Mouse (Mus musculus): ENCODE data around the gene Ubqln4. TPM values are rescaled to one million over a fixed set of nuclear protein-coding genes. Genes with fewer than 3 reads are reported as not detected.

Gene Ubqln4
- polyA plus RNA-seq, 2 experiments: 17.9 to 22.7 TPM

DNA sequence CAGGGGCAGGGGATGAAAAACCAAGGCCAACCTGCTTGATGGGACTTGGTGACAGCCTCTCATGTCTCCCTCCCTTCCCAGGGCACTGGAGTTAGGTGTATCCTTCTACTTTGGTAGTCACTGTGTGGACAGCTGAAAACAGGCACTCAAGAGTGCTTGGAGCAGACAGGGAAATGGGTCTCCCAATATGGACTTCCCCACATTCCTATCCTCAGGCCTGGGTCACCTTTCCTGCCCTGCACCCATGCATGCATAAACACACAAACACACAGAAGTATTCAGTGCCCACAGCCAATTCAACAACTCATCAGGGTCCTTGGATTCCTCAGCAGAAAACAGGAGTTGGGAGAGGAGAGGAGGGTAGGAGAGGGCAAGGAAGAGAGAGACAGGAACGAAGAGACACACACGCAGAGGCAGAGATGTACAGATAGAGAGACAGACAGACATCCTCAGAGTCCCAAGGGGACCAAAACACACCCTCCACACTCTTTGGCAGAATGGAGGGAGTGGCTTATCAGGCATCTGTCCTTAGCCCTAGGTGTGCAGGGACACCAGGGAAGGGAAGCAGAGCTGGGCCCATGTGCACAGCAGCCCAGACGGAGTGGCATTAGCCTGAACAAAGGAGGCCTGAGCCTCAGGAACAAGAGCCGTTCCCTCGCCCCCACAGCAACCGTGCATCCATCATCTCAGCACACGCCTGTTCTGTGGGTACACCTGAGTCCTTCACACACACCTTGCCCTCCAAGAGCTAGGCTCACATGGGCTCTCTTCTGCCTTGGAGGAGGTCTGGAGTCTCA is 24.2 kb upstream of the Ubqln4 start:
- H3K9me3 ChIP-seq (ENCODE audit: control insufficient read depth, low read length): no peaks in the 10 kb centered on the region
- ATAC-seq (ENCODE audit: insufficient read depth) (no peak), DNase-seq (ENCODE audit: low read depth in 3 of 3, low spot score in 3 of 3) (no peak)
- WGBS (ENCODE audit: insufficient replicate concordance): 59% methylated on average over 7 of the region's 7 CpGs
- no peaks in the 10 kb centered on the region for H3K36me3 ChIP-seq (replicated peaks; ENCODE audit: control insufficient read depth, insufficient read depth, low read depth)
- H3K4me3 ChIP-seq (ENCODE audit: insufficient read depth in 1 of 2, low read depth in 2 of 2, low read length in 2 of 2): no peak overlapping the region
- peaks cover 2 to 8% of the 10 kb centered on the region in 2 experiments; a peak in 3 of 4 replicates for H3K4me1 ChIP-seq (replicated peaks; ENCODE audit: control insufficient read depth in 2 of 2, insufficient read depth in 2 of 2, low read length in 1 of 2)
- peaks cover 6% of the 10 kb centered on the region for H3K27me3 ChIP-seq (ENCODE audit: control insufficient read depth, insufficient read depth, low read length)
- no peak overlapping the region for H3K27ac ChIP-seq
- H3K4me2 ChIP-seq (ENCODE audit: low read depth): no peak overlapping the region
- no peak overlapping the region for H3K9ac ChIP-seq (replicated peaks)
- TF ChIP-seq EP300 (IDR thresholded peaks at IDR 0.05; ENCODE audit: low read depth): no peak
- TF ChIP-seq CTCF (IDR thresholded peaks at IDR 0.05; ENCODE audit: low read depth): no peak

DNA sequence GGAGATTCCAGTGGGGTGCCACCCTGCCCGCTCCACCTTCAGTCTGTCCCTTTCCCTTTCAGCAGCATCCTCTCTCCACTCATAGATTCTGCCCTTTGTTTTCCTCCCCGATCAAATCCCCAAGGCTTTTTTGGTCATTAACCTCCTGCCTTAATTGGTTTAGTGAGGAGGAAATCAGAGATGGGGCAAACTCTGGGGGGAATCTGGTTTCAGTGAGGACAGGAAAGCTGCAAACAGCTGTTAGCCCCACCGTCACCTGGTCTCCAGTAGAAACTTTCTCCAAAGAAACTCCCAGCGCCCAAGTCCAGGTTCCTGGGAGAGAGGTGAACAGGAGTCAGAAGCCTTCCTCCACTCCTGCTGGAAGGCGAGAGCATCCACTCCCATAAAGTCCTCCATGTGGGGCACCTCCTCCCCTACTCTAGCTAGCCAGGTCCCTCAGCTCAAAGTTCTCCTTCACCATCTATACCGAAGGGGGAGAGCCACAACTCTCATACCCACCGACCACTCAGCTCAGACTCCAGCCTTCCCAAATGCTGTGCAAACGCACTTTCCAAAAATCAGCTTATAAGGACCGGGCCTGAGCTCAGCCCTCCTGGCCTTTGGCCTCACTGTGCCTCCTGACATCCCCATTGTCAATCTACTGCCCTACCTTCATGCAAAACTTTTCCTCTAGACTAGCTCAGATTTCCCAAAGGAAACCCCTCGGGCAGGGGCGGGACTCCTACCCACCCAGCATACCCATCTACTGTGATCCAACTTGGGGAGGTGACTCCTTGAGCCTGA is 23.3 kb upstream of the Ubqln4 start:
- Histone ChIP-seq H3K27ac (no peak overlapping the region), H3K9ac (replicated peaks) (0 out of 2 replicates have a peak overlapping the region, but pooled peaks have one; percentile 31), H3K36me3 (replicated peaks; ENCODE audit: control insufficient read depth, insufficient read depth, low read depth) (no peaks in the 10 kb centered on the region), H3K27me3 (ENCODE audit: control insufficient read depth, insufficient read depth, low read length) (peaks cover 6% of the 10 kb centered on the region), H3K9me3 (ENCODE audit: control insufficient read depth, low read length) (no peaks in the 10 kb centered on the region), H3K4me2 (ENCODE audit: low read depth) (peak overlapping the region; percentile 99), H3K4me1 (replicated peaks; ENCODE audit: control insufficient read depth in 2 of 2, insufficient read depth in 2 of 2, low read length in 1 of 2) (peaks cover 2 to 8% of the 10 kb centered on the region in 2 experiments; a peak in 3 of 4 replicates), H3K4me3 (ENCODE audit: insufficient read depth in 1 of 2, low read depth in 2 of 2, low read length in 2 of 2) (peak overlapping the region in 1 of 2 experiments; percentile 77; a peak in 1 of 4 replicates)
- 40% methylated on average over 11 of the region's 11 CpGs for WGBS (ENCODE audit: insufficient replicate concordance)
- TF ChIP-seq CTCF (IDR thresholded peaks at IDR 0.05; ENCODE audit: low read depth) (no peak), EP300 (IDR thresholded peaks at IDR 0.05; ENCODE audit: low read depth) (no peak)
- ATAC-seq (ENCODE audit: insufficient read depth): no peak
- DNase-seq (ENCODE audit: low read depth in 3 of 3, low spot score in 3 of 3): no peak

DNA sequence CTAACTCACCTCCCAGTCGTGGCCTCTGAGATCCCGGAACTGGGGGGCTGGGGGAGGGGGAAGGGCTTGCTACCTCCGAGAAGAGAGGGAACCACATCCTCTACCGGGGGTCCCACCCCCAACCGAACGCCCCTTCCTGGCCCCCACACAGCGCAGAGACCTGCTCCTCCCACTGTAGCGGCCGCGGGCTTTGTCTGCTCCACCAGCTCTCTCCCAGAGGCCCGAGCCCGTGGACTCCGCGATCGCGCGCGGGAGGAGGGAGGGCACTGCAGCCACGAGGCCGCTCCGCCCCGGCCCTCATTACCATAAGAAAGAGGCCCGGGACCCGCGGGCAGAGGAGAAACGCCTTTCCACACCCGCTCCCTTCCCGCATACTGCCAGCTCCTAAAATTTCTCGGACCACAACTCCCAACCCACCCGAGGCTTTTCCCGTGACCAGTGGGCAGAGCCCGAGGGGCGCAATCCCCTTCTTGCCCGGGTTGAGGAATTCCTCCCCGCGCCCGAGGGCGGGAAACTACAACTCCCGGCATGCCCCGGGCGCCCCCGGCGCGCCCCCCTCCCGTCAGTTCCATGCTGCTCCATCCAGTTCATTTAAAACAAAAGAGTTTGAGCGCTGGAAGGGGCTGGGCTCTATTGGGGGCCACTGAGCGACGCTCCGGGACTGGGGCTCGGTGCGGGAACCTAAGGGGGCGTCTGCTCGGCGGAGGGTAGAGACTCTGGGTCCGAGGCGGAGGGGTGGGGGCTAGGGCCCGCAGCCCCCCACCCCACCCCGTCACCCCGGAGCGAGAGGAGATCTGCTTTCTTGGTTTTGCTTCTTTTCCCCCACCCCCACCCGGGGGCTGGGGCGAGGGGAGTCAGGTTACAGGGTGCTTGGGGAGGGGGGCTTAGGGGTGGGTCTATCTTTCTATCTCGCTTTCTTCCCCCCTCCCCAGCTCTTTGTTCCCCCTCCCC is 21.9 kb upstream of the Ubqln4 start:
- Histone ChIP-seq H3K27ac (no peak overlapping the region), H3K4me3 (ENCODE audit: insufficient read depth in 1 of 2, low read depth in 2 of 2, low read length in 2 of 2) (peak overlapping the region; percentile 77 to 92), H3K9ac (replicated peaks) (peak overlapping the region; percentile 64), H3K9me3 (ENCODE audit: control insufficient read depth, low read length) (no peaks in the 10 kb centered on the region), H3K27me3 (ENCODE audit: control insufficient read depth, insufficient read depth, low read length) (peaks cover 6% of the 10 kb centered on the region), H3K4me2 (ENCODE audit: low read depth) (peak overlapping the region; percentile 99), H3K36me3 (replicated peaks; ENCODE audit: control insufficient read depth, insufficient read depth, low read depth) (no peaks in the 10 kb centered on the region), H3K4me1 (replicated peaks; ENCODE audit: control insufficient read depth in 2 of 2, insufficient read depth in 2 of 2, low read length in 1 of 2) (peaks cover 7 to 14% of the 10 kb centered on the region in 2 experiments; a peak in 3 of 4 replicates)
- TF ChIP-seq CTCF (IDR thresholded peaks at IDR 0.05; ENCODE audit: low read depth) (no peak), EP300 (IDR thresholded peaks at IDR 0.05; ENCODE audit: low read depth) (no peak)
- ATAC-seq (ENCODE audit: insufficient read depth) (peak; percentile 62), DNase-seq (ENCODE audit: low read depth in 3 of 3, low spot score in 3 of 3) (peak in 2 of 3 experiments; percentile 50 to 56)
- WGBS (ENCODE audit: insufficient replicate concordance): under 1% methylated on average over 54 of the region's 63 CpGs

DNA sequence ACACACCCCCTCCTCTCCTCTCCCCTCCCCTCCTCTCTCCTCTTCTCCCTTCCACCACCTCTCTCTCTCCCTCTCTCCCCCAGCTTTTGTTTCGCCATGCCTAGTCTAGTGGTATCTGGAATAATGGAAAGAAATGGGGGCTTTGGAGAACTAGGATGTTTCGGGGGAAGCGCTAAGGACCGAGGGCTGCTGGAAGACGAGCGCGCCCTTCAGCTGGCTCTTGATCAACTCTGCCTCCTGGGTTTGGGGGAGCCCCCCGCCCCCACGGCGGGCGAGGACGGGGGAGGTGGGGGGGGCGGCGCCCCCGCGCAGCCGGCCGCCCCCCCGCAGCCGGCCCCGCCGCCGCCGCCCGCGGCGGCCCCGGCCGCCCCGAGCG is 21.3 kb upstream of the Ubqln4 start, which contains the start of gene Mex3a:
Gene Mex3a, plus strand, starts transcription at position 97 of the 376 bp plus-strand sequence.
- WGBS (ENCODE audit: insufficient replicate concordance): 1% methylated on average over 29 of the region's 31 CpGs
- no peak for TF ChIP-seq EP300 (IDR thresholded peaks at IDR 0.05; ENCODE audit: low read depth)
- TF ChIP-seq CTCF (IDR thresholded peaks at IDR 0.05; ENCODE audit: low read depth): no peak
- ATAC-seq (ENCODE audit: insufficient read depth) (no peak), DNase-seq (ENCODE audit: low read depth in 3 of 3, low spot score in 3 of 3) (no peak)
- Histone ChIP-seq H3K4me1 (replicated peaks; ENCODE audit: control insufficient read depth in 2 of 2, insufficient read depth in 2 of 2, low read length in 1 of 2) (peaks cover 7 to 17% of the 10 kb centered on the region in 2 experiments), H3K9me3 (ENCODE audit: control insufficient read depth, low read length) (no peaks in the 10 kb centered on the region), H3K27me3 (ENCODE audit: control insufficient read depth, insufficient read depth, low read length) (peaks cover 6% of the 10 kb centered on the region), H3K27ac (no peak within 1 kb of the TSS), H3K4me2 (ENCODE audit: low read depth) (peak within 1 kb of the TSS; percentile 99), H3K4me3 (ENCODE audit: insufficient read depth in 1 of 2, low read depth in 2 of 2, low read length in 2 of 2) (peak within 1 kb of the TSS; percentile 77 to 92), H3K36me3 (replicated peaks; ENCODE audit: control insufficient read depth, insufficient read depth, low read depth) (no peaks in the 10 kb centered on the region), H3K9ac (replicated peaks) (peak within 1 kb of the TSS; percentile 64)

Data from liver, embryonic 14.5 days (tissue).